Mouse (Mus musculus) kidney, adult 2 months (tissue): ENCODE measurements around the gene Zfp830.

ENCODE experiments used
- CTCF ChIP-seq: fragments of 200-500 bp; conservative IDR thresholded peaks from 2 replicates; pipeline ENCODE4 v1.5.1; 2011; ENCODE audit warnings: low read depth, mild to moderate bottlenecking, control low read depth, low read length, moderate library complexity, mixed read lengths; ENCODE audit not compliant: insufficient read depth, insufficient read length
- POLR2A ChIP-seq: fragments of 200-500 bp; IDR thresholded peaks from one replicate; pipeline ENCODE4 v1.6.1; 2011; ENCODE audit warnings: low read depth, low read length, control low read depth

DNA sequence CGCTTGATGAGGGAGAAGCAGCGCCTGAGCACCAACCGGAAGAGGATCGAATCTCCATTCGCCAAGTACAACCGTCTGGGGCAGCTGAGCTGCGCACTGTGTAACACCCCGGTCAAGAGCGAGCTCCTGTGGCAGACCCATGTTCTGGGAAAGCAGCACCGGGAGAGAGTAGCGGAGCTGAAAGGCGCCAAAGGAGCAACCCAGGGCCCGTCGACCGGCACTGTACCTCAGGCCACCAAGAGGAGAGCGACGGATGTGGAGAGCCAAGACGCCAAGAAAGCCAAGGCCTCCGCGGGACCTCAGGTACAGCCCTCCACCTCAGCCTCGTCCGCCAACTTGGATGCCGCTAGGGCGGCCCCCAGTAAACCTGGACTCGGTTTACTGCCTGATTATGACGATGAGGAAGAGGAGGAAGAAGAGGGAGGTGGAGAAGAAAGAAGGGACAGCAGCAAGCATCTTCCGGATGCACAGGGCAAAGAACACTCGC lies 336 bp downstream of the Zfp830 start:
- TF ChIP-seq CTCF (no peak), POLR2A (no peak)
